ENCODE assay signal across 7 mouse cellular contexts in genomic region chr8:71511644-71512043, GRCm38 (mm10). TPM values are rescaled to one million over a fixed set of nuclear protein-coding genes. Genes with fewer than 3 reads are reported as not detected.
DNase-seq lines count a peak whose midpoint lies in the region; ATAC-seq and TF ChIP-seq lines count a peak whose summit lies in the region.

Gene Plvap, minus strand, starts transcription at chr8:71511752.

- TF ChIP-seq EP300 in heart, adult 2 months (IDR thresholded peaks at IDR 0.05; ENCODE audit: insufficient read depth, low read depth, low read length), result no peak

- no peak for TF ChIP-seq POLR2A in heart, adult 2 months (IDR thresholded peaks at IDR 0.05; ENCODE audit: insufficient read depth, low read depth, low read length)

- no peaks in the 10 kb centered on the region; the same call in 1 of the 2 replicates for H3K27me3 ChIP-seq in heart, adult 2 months (ENCODE audit: control insufficient read depth, insufficient read depth, low read length)
- H3K27me3 ChIP-seq in lung, embryonic 16.5 days (ENCODE audit: control insufficient read depth, insufficient read depth, low read depth, low read length), result peaks cover 28% of the 10 kb centered on the region

- peak; percentile 87 for DNase-seq in 416B (ENCODE audit: low read depth)
- DNase-seq in ZHBTc4 (ENCODE audit: low read depth, low spot score), result peak; percentile 37
- DNase-seq in heart, adult 2 months, result peak in 1 of 2 experiments; percentile 31
- DNase-seq in kidney, adult 9 months, result peak; percentile 60
- DNase-seq in layer of hippocampus, adult 8-10 months (ENCODE audit: low spot score in 2 of 2), result no peak
- no peak for DNase-seq in cerebellum, adult 11-12 months

- peaks cover 2% of the 10 kb centered on the region; the same call in 1 of the 2 replicates for H3K4me1 ChIP-seq in heart, adult 2 months (ENCODE audit: control insufficient read depth, insufficient read depth, low read length)
- H3K4me1 ChIP-seq in lung, embryonic 16.5 days (replicated peaks; ENCODE audit: control insufficient read depth, insufficient read depth, low read length), result peaks cover 7% of the 10 kb centered on the region; the same call in 1 of the 2 replicates

- peak; percentile 84 for ATAC-seq in lung, embryonic 16.5 days (ENCODE audit: low read depth)

- no peak within 1 kb of the TSS for H3K27ac ChIP-seq in heart, adult 2 months
- H3K27ac ChIP-seq in lung, embryonic 16.5 days (ENCODE audit: low read length), result peak within 1 kb of the TSS; percentile 22; the same call in 1 of the 2 replicates

- no peaks in the 10 kb centered on the region for H3K9me3 ChIP-seq in lung, embryonic 16.5 days (ENCODE audit: control insufficient read depth, low read length)

- TF ChIP-seq CTCF in heart, adult 2 months (IDR thresholded peaks at IDR 0.05), result no peak

- H3K9ac ChIP-seq in heart, adult 2 months (ENCODE audit: low read depth, low read length), result no peak within 1 kb of the TSS
- peak within 1 kb of the TSS; percentile 35 for H3K9ac ChIP-seq in lung, embryonic 16.5 days (ENCODE audit: low read length)

- H3K79me2 ChIP-seq in heart, adult 2 months (replicated peaks; ENCODE audit: control insufficient read depth, insufficient read depth, low read length), result no peaks in the 10 kb centered on the region

- no peak within 1 kb of the TSS for H3K4me3 ChIP-seq in heart, adult 2 months
- peak within 1 kb of the TSS; percentile 43 for H3K4me3 ChIP-seq in lung, embryonic 16.5 days (ENCODE audit: low read length)

- 24% methylated on average over 14 of the region's 14 CpGs for WGBS in heart, adult 2 months
- WGBS in lung, embryonic 16.5 days, result 18% methylated on average over 14 of the region's 14 CpGs

- H3K4me2 ChIP-seq in lung, embryonic 16.5 days (ENCODE audit: low read depth, low read length), result peak within 1 kb of the TSS; percentile 48

- intact Hi-C loops in heart, adult 2 months (cut with DNase I), result no loop called here

- no peaks in the 10 kb centered on the region for H3K36me3 ChIP-seq in heart, adult 2 months (ENCODE audit: control insufficient read depth, insufficient read depth, low read length)
- no peaks in the 10 kb centered on the region for H3K36me3 ChIP-seq in lung, embryonic 16.5 days (ENCODE audit: control insufficient read depth, insufficient read depth, low read length)

RNA-seq across cellular contexts. Expression of gene Plvap, which starts in this region (rescaled TPM):
- total RNA-seq in heart, adult 2 months (2021), result 10 to 100 TPM; 22.1 to 28.3 TPM
- polyA plus RNA-seq in heart, adult 2 months (2012; rRNA removed), result 37.2 and 42.9 TPM in 2 replicates
- polyA plus RNA-seq in lung, embryonic 16.5 days (2015; fragmentation: Nextera tagmentation; extraction: Ambion mirVana), result 130 and 145 TPM in 2 replicates
- total RNA-seq in layer of hippocampus, adult 8-10 months (2022), result 1 to 10 TPM; 6.2 to 9.6 (median 7.4) TPM

Comparison
In these comparisons a context has a peak if more than half of its experiments do, and no peak if none do; other contexts are left out.
1. DNase-seq: peak in 416B (single experiment), ZHBTc4 (single experiment) and kidney, adult 9 months (single experiment); none in layer of hippocampus, adult 8-10 months (0 of 2) and cerebellum, adult 11-12 months (single experiment).